Mouse (Mus musculus) regulatory T cell (primary cell): Measurements from ENCODE around the gene Ubxn4.

ENCODE experiments used
- in situ Hi-C: fragments of 300-600 bp; cut with MboI, MseI; formaldehyde crosslinking; loops from one replicate; pipeline ENCODE4 v1.15.1; 2025; ENCODE audit warnings: high pct_unique_total_duplicates

Gene Ubxn4

GRCm38 (mm10) chr1:128243627-128243995, at the start of gene Ubxn4:
Ubxn4 (plus strand) TSS chr1:128243964.
- in situ Hi-C loops: no loop called here

GRCm38 (mm10) chr1:128194011-128194410, 49.8 kb upstream of the Ubxn4 start:
- in situ Hi-C loops: no loop called here

- in situ Hi-C loops: loop anchor here (5.0 kb wide), 1 partner anchor 690 kb away; no protein-coding TSS in a partner anchor
Measured at GRCm38 (mm10) chr1:128197353-128197752, 46.4 kb upstream of the Ubxn4 start.

- in situ Hi-C loops: no loop called here
Measured at GRCm38 (mm10) chr1:128213261-128213660, 30.5 kb upstream of the Ubxn4 start.

GRCm38 (mm10) chr1:128221886-128222285, 21.9 kb upstream of the Ubxn4 start:
- in situ Hi-C loops: no loop called here

GRCm38 (mm10) chr1:128223304-128223703, 20.5 kb upstream of the Ubxn4 start:
- in situ Hi-C loops: no loop called here

GRCm38 (mm10) chr1:128235181-128235580, 8.6 kb upstream of the Ubxn4 start:
- in situ Hi-C loops: no loop called here

- in situ Hi-C loops: no loop called here
Measured at GRCm38 (mm10) chr1:128243996-128244726, 397 bp downstream of the Ubxn4 start.

GRCm38 (mm10) chr1:128244727-128245355, 1.1 kb downstream of the Ubxn4 start:
- in situ Hi-C loops: no loop called here

GRCm38 (mm10) chr1:128267061-128267460, 23.3 kb downstream of the Ubxn4 start:
- in situ Hi-C loops: loop anchor here (5.0 kb wide), 1 partner anchor 65 kb away; no protein-coding TSS in a partner anchor

GRCm38 (mm10) chr1:128270731-128271130, 27.0 kb downstream of the Ubxn4 start:
- in situ Hi-C loops: loop anchor here (10.0 kb wide), 1 partner anchor 574 kb away; no protein-coding TSS in a partner anchor

GRCm38 (mm10) chr1:128275908-128276307, 32.1 kb downstream of the Ubxn4 start:
- in situ Hi-C loops: loop anchor here (10.0 kb wide), 1 partner anchor 569 kb away; no protein-coding TSS in a partner anchor

GRCm38 (mm10) chr1:128278563-128278962, 34.8 kb downstream of the Ubxn4 start:
- in situ Hi-C loops: loop anchor here (10.0 kb wide), 1 partner anchor 566 kb away; no protein-coding TSS in a partner anchor

- in situ Hi-C loops: no loop called here
Measured at GRCm38 (mm10) chr1:128281753-128282152, 38.0 kb downstream of the Ubxn4 start.

- in situ Hi-C loops: no loop called here
Measured at GRCm38 (mm10) chr1:128282924-128283323, 39.2 kb downstream of the Ubxn4 start.

GRCm38 (mm10) chr1:128284157-128284690, 40.5 kb downstream of the Ubxn4 start:
- in situ Hi-C loops: no loop called here

GRCm38 (mm10) chr1:128285136-128285535, 41.4 kb downstream of the Ubxn4 start:
- in situ Hi-C loops: no loop called here

GRCm38 (mm10) chr1:128290295-128290694, 46.5 kb downstream of the Ubxn4 start:
- in situ Hi-C loops: no loop called here

GRCm38 (mm10) chr1:128293524-128293923, 49.8 kb downstream of the Ubxn4 start:
- in situ Hi-C loops: no loop called here

GRCm38 (mm10) chr1:128295296-128295695, 51.5 kb downstream of the Ubxn4 start:
- in situ Hi-C loops: no loop called here

GRCm38 (mm10) chr1:128295717-128296528, 52.2 kb downstream of the Ubxn4 start:
- in situ Hi-C loops: no loop called here

- in situ Hi-C loops: no loop called here
Measured at GRCm38 (mm10) chr1:128303900-128304299, 60.1 kb downstream of the Ubxn4 start.
